Mouse (Mus musculus): ENCODE results near the gene Fyttd1. TPM values are rescaled to one million over a fixed set of nuclear protein-coding genes. Genes with fewer than 3 reads are reported as not detected.
"Not testable (repeated sequence)": the region's sequence is repeated elsewhere in the genome, so short reads cannot be mapped to it uniquely, and the experiment has no call there.

The Fyttd1 gene
- total RNA-seq, 2 experiments from 2014 or later: 112 to 119 TPM

DNA sequence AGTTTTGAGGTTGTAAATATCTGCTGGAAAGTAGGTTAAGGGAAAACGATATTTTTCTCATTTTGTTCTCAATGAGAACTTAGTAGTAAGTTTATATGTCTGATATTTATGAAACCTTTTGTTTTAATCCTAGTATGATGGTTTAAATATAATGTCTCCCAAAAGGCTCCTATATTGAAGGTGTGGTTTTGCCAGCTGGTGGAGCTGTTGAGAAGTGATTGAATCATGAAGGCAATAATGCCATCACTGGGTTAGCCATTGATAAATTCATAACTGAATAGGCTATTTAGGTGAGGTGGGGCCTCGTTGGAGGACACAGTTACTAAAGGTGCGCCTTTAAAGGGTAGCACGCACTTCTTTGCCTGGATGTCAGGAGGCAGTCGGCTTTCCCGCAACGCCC lies 4.2 kb downstream of the Fyttd1 start:
- peak; percentile 10 for TF ChIP-seq CTCF (IDR thresholded peaks at IDR 0.05)
- H3K27ac ChIP-seq: no peak overlapping the region
- intact Hi-C loops (cut with DNase I): no loop called here

DNA sequence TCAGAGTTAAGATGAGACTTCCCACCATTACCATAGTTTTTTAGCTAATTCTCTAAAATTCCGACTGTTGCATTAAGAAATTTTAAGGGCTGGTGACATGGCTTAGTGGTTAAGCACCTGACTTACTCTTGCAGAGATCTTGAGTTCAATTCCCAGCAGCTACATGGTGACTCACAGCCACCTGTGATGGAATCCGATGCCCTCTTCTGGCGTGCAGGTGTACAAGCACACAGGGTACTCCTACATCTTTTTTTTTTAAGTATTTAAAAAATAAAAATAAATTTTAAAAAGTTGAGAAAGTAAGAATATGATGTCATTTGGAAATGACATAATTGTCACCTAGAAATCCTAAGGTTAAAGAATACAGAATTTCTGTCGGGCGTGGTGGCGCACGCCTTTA lies 10.7 kb downstream of the Fyttd1 start:
- intact Hi-C loops (cut with DNase I): loop anchor here (5.0 kb wide), 1 partner anchor 76 kb away; the partner anchor contains the start of gene Smbd1
- peak; percentile 39 for TF ChIP-seq CTCF (IDR thresholded peaks at IDR 0.05)
- no peak for DNase-seq (ENCODE audit: extremely low spot score in 1 of 2, low spot score in 2 of 2)

More for the DNA sequence above, 4.2 kb downstream of the Fyttd1 start:
- DNase-seq (ENCODE audit: extremely low spot score in 1 of 2, low spot score in 2 of 2): no peak
- H3K4me3 ChIP-seq: no peak overlapping the region

DNA sequence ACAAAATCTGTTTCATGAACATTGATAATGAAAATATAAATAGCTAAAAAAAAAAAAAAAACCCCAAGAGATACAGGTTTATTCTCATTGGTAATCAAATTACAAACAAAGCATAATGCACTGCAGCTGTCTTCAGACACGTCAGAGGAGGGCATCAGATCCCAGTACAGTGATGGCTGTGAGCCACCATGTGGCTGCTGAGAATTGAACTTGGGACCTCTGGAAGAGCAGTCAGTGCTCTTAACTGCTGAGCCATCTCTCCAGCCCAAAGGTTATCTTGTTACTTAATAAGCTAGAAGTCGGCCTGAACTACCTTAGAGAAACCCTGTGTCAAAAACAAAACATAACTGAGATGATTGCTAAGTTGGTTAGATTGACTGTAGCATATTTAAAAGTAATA lies 12.6 kb downstream of the Fyttd1 start:
- no peak for TF ChIP-seq CTCF (IDR thresholded peaks at IDR 0.05)
- H3K4me3 ChIP-seq: no peak overlapping the region
- intact Hi-C loops (cut with DNase I): loop anchor here (5.0 kb wide), 1 partner anchor 78 kb away; the partner anchor contains the start of gene Smbd1
- no peak overlapping the region for H3K27ac ChIP-seq
- DNase-seq (ENCODE audit: extremely low spot score in 1 of 2, low spot score in 2 of 2): no peak

More for the DNA sequence above, 10.7 kb downstream of the Fyttd1 start:
- no peak overlapping the region for H3K4me3 ChIP-seq
- no peak overlapping the region for H3K27ac ChIP-seq

DNA sequence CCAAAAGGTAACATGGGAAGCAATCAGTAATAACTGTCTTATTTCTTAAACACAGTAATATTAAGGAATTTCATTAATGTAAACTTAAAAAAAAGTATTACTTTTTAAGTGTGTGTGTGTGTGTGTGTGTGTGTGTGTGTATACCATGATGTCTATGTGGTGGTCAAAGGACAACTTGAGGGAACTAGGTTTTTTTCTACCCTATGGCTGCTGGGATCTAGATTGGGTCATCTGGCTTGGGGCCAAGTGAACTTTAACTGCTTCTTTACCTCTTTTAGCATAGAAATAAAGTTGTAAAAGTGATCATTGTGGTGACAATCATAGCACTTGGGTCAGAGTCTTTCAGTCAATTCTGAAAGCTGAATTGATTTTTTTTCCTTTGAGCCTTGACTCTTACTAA lies 18.8 kb downstream of the Fyttd1 start:
- H3K4me3 ChIP-seq: no peak overlapping the region
- intact Hi-C loops (cut with DNase I): no loop called here
- no peak for TF ChIP-seq CTCF (IDR thresholded peaks at IDR 0.05)
- no peak for DNase-seq (ENCODE audit: extremely low spot score in 1 of 2, low spot score in 2 of 2)
- no peak overlapping the region for H3K27ac ChIP-seq

DNA sequence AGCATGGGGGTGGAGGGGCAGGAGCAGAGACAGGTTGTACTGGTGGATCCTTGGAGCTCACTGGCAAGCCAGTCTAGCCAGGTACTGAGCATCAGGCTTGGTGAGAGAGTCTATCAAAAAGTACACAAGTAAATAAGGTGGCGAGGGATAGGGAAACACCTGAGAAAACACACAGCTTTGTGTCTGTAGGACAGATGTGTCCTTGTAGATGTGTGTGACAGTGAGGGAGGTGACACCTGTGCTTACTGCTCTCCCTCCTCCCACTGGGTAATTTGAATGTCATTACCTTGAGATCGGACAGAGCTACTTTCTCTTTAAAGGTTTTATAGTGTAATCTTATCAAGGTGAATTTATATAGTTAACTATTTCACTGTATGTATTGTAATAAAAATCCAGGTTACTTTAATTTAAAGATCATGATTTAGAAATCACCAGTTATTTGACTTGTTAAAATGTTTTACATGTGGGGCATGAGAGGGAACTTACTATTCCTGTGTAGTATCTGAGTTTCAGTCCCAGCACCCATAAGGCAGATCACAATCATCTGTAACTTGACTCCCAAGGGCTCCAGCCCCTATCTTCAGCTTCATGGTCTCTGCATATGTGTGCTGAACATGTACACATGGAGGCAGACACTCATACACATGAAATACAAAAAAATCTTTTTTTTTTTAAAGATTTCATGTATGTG lies 24.2 kb downstream of the Fyttd1 start:
- H3K27ac ChIP-seq: no peak overlapping the region
- H3K4me3 ChIP-seq: no peak overlapping the region
- no peak for TF ChIP-seq CTCF (IDR thresholded peaks at IDR 0.05)
- no peak for DNase-seq (ENCODE audit: extremely low spot score in 1 of 2, low spot score in 2 of 2)
- intact Hi-C loops (cut with DNase I): no loop called here

DNA sequence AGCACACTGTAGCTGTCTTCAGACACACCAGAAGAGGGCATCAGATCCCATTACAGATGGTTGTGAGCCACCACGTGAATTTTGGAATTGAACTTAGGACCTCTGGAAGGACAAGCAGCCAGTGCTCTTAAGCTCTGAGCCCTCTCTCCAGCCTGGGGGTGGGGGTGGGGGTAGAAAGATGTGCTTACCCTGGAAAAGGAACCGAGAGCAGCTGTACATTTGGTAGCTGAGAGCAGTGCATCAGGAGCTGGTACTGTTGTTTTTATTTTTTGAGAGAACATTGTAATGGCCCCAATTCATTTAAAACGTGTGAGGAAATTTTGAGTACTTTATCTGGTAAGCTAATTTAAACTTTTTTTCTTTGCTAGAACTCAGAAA lies 24.7 kb downstream of the Fyttd1 start:
- Histone ChIP-seq H3K4me3 (no peak overlapping the region), H3K27ac (no peak overlapping the region)
- DNase-seq (ENCODE audit: extremely low spot score in 1 of 2, low spot score in 2 of 2): no peak
- no peak; the same call in 1 of the 2 replicates for TF ChIP-seq CTCF (IDR thresholded peaks at IDR 0.05)
- intact Hi-C loops (cut with DNase I): no loop called here

DNA sequence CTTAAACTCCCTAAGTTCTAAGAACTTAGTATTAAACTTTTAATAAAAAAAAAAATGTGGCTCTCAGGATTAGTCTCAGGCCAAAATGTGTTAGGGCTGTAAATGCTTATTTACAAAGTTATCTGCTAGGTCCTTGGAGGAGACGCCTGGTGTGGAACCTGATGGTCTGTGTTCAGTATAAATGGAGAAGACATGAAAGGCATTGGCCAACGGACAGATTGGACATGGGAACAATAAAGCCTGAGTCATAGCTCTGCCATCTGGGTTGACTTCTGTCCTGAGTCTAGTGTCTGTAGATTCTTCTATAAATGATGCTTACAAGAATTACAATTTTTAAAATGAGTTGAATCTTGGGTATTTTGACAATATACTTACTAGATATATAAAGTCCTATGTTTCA lies 28.9 kb downstream of the Fyttd1 start:
- intact Hi-C loops (cut with DNase I): no loop called here
- TF ChIP-seq CTCF (IDR thresholded peaks at IDR 0.05): no peak
- Histone ChIP-seq H3K4me3 (no peak overlapping the region), H3K27ac (no peak overlapping the region)
- DNase-seq (ENCODE audit: extremely low spot score in 1 of 2, low spot score in 2 of 2): no peak

DNA sequence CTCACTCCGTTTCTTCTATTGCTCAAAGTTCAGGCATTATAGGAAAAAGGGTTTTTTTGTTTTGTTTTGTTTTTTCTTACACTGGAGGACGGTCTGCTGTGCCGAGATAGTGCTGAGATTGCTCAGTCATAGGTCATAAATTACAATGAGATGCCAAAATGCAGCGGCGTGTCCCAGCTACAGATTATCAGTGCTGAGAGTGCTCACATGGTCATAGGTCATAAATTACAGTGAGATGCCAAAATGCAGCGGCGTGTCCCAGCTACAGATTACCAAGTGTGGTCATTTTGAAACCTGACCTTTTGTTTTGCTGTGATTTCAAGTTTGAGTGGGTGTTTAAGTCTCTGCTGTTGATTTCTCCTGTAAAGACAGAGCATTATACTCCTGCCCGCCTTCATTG lies 29.4 kb downstream of the Fyttd1 start:
- no peak for TF ChIP-seq CTCF (IDR thresholded peaks at IDR 0.05)
- DNase-seq (ENCODE audit: extremely low spot score in 1 of 2, low spot score in 2 of 2): no peak
- intact Hi-C loops (cut with DNase I): no loop called here
- H3K27ac ChIP-seq: no peak overlapping the region
- H3K4me3 ChIP-seq: no peak overlapping the region

DNA sequence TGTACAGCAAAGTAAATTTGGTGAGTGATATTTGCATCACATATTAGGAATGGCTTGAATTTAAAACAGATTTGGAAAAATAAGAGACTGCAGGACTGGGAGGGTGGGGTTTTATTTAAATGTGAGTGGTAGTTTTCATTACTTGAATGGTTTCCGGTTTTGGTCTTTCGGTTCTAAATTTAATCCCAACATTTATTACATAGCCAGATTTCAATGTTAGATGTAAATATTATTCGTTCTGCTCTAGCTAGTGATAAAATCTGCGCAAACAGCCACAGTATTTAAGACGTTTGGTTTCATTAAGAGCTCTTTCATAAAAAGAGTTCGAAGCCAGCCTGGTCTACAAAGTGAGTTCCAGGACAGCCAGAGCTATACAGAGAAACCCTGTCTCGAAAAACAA lies 35.9 kb downstream of the Fyttd1 start:
- no peak for TF ChIP-seq CTCF (IDR thresholded peaks at IDR 0.05)
- Histone ChIP-seq H3K4me3 (peak overlapping the region; percentile 100; the same call in 1 of the 2 replicates), H3K27ac (no peak overlapping the region)
- intact Hi-C loops (cut with DNase I): loop anchor here (5.0 kb wide), 1 partner anchor 79 kb away; no protein-coding TSS in a partner anchor
- no peak for DNase-seq (ENCODE audit: extremely low spot score in 1 of 2, low spot score in 2 of 2)

DNA sequence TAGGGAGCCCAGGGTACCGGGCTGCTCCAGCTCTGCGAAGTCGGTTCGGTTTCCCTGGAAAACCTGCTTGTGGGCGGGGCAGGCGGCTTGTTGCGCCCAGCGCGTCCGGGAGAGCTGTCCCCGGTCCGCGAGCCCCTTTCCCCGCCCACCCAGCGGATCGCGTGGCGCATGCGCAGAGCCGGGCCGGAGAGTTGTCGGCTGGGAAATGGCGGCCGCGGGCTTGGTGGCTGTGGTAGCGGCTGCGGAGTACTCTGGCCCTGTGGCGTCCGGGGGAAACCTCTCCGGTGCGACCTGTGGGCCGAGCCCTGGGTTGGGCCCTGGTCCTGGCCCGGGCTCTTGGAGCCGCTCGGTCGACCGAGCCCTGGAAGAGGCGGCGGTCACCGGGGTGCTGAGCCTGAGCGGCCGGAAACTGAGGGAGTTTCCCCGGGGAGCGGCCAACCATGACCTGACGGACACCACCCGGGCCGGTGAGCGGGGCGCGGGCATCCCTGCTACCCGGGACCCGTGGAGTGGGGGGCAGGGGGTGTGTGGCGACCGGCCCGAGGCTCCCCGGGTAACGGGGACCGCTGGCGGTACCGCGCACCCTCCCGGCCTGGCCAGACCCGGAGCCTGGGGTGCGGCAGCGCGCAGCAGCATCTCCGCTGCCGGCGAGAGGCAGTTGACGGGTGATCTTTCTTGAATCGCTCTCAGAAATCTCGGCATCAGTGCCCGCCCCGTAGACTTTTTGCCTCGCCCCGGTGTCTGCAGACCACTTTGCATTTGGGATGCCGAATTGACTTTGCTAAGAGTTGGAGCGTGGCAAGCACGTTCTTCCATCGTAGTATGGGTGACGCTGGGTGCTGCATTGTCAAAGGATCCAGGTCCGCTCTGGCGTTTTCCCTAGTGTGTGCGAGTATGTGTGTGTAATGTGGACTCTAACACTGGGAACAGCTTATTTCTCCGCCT lies 36.9 kb downstream of the Fyttd1 start, which contains the start of gene Lrch3:
Gene Lrch3, plus strand, starts transcription at position 164 of the 945 bp plus-strand sequence.
- peak; percentile 92 to 96 for DNase-seq (ENCODE audit: extremely low spot score in 1 of 2, low spot score in 2 of 2)
- H3K4me3 ChIP-seq: peak within 1 kb of the TSS; percentile 100
- intact Hi-C loops (cut with DNase I): loop anchor here (2.0 to 5.0 kb wide), 2 partner anchors 33 to 78 kb away; no protein-coding TSS in a partner anchor
- TF ChIP-seq CTCF (IDR thresholded peaks at IDR 0.05): no peak
- peak within 1 kb of the TSS; percentile 96 for H3K27ac ChIP-seq

DNA sequence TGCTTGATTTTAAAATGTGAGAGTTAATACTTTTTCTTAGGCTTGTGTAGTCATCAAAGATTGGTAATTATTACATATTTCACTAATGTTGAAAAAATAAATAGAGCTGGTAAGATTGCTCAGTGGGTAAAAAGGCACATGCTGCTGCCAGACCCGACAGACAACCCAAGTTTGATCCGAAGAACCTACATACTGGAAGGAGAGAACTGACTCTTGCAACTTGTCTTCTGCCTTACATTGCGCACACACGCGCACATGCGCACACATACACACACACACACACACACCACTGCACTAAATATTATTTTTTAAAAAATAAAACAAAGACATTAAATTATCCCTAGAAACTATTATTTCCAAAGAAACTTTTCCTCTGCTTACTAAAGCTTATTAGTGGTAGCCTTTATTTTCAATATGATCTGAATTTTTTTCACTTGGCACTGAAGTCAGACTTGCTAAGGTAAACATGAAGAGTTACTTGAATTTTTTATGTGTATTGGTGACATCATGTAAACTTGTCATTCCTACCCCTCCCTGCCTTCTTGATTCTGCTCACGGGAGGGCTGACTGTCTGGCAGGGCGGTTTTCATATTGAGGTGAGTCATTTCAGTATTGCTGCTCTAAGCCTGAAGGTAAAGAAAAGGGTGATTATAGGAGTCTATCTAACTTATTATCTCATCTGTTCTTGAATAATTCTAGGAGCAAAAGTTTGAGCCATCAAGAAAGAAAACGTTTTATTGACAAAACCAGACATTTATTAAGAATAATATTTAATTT lies 38.2 kb downstream of the Fyttd1 start:
- intact Hi-C loops (cut with DNase I): loop anchor here (2.0 kb wide), 1 partner anchor 31 kb away; no protein-coding TSS in a partner anchor
- DNase-seq (ENCODE audit: extremely low spot score in 1 of 2, low spot score in 2 of 2): no peak
- H3K4me3 ChIP-seq: peak overlapping the region; percentile 100
- H3K27ac ChIP-seq: no peak overlapping the region
- TF ChIP-seq CTCF (IDR thresholded peaks at IDR 0.05): no peak

DNA sequence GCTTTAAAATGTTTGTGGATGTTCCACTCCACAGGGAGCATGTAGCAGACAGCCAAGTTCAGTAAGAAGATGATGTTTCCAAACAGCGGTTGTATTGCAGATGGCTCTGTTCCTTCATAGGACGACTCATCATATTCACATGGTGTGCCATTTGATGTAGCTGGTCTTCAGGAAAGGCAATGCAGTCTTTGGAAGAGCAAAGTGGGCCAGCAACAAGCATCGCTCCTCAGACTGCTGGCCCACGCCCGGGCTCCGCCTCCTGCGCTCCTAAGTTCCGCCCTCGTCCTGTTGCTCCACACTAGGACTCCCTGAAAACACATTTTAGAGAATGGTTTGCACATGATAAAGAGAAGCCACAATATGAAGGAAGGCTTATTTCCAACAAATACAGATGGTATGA lies 49.3 kb downstream of the Fyttd1 start:
- H3K27ac ChIP-seq; H3K4me3 ChIP-seq; intact Hi-C loops (cut with DNase I); DNase-seq (ENCODE audit: extremely low spot score in 1 of 2, low spot score in 2 of 2): not testable (repeated sequence)
